Mouse (Mus musculus) CD4-positive helper T cell, adult 2 months (primary cell): ENCODE results near the gene Cyb561d1.
A peak's percentile ranks its signal among the peaks of the same experiment; 100 is the strongest.

Experiments used
- DNase-seq: peaks from one replicate; pipeline ENCODE4 v3.0.0-alpha.2; 2012; ENCODE audit warnings: low read depth, missing footprints, low spot score

The Cyb561d1 gene

DNA sequence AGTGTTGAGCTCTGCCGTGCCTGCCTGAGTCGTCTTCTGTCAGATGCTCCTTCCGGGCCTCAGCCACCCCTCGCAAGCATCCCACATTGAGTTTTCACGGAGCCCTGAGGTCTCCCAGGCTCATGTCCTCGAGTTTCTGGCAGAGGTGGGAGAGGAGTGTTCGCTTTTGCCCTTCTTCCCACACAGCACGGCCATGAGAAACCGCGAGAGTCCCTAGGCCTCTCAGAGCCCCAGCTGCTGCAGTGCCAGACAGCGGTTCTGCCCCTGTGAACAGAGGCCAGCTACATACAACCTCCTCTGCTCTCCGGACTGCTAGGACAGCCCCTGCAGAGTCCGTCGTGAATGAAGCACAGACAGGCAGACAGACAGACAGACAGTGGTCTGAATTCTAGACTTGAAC lies 33.5 kb downstream of the Cyb561d1 start:
- no peak for DNase-seq

DNA sequence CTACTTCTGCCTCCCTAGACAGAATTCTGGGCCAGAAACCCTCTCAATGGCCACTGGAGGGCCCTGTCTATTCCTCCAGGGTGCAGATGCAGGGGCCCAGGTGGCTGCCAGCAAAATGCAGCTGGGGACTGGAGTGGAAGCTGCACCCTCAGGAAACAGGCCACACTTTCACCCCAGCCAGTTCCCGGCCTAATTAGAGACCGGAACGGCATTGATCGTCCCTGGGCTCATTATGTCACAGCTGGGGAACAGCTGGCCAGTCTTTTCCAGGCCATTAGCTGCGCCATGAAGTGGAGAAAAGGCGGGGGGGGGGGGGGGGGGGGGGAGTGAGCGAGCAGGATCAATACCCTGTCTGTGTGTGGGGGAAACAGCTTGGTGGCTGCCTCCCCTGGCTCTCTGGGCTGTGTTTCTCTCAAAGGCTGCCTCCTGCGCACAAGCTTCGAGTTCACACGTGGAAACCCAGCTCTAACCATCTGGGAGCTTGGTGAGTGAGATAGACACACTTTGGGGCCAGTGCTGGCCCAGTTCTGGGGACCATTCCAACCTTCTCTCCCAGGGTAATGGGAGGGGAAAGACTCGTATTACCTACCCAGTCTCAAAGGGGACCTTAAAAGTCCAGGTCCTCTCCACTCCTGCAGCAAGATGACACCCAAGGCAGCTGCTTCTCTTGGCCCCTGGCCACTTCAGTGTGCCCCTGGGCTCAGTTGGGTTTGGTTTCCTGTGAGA lies 34.4 kb downstream of the Cyb561d1 start:
- no peak for DNase-seq

- DNase-seq: no peak
Measured at GRCm38 (mm10) chr3:108165532-108166315, 35.3 kb downstream of the Cyb561d1 start.

- DNase-seq: peak; percentile 73
Measured at GRCm38 (mm10) chr3:108164807-108165206, 36.2 kb downstream of the Cyb561d1 start.

GRCm38 (mm10) chr3:108164091-108164490 lies 36.9 kb downstream of the Cyb561d1 start:
- no peak for DNase-seq

DNA sequence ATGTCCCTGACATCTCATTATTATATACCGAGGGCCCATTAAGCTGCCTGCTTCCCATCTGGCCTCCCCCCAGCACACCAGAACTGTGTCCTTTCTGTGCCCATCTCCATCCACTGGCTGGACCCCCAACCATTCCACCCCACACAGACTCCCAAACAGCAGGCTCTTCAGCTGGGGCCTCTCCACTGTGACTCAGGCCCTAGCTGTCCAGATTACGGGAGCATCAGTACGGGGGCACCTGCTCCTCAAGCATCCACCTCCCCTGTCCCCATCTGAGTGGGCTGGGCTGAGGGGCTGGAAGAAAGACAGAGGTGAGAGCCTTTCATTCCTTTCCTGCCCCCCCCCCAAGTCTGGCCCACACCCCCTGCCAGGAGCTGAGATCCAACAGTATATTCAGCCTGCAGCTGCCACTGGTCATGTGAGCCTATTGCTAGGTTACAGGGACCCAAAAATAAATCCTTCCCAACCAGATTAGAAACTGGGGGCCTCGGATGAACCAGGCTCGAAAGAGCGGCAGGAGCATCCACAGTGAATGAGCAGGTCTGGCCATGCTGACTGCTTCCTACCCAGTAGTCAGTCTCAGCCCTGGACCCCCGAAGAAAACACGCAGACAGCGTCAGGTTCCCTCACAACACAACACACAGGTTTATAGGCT lies 42.5 kb downstream of the Cyb561d1 start:
- DNase-seq: no peak

DNA sequence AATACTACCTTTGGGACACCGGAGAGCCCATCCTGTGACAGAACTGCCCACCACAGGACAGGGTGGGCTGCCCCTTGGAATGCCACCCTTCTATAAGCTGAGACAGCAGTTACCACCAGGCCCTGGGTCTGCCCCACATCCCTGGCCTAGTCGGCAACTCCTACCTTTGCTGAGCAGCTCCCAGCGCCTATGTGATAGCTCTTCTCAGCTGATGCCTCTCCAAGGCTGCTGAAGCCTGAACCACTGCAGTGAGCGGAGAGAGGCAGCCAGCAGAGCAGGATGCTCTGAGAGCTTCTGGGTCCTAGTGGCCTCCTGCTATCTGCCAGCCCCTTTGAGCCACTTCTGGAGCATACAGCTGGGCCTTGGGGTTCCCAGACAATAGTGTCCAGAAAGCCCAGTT lies 46.4 kb downstream of the Cyb561d1 start, which contains the start of gene Gpr61:
TSS of gene Gpr61 (minus strand) at position 227 of the 400 bp plus-strand sequence.
- no peak for DNase-seq

DNA sequence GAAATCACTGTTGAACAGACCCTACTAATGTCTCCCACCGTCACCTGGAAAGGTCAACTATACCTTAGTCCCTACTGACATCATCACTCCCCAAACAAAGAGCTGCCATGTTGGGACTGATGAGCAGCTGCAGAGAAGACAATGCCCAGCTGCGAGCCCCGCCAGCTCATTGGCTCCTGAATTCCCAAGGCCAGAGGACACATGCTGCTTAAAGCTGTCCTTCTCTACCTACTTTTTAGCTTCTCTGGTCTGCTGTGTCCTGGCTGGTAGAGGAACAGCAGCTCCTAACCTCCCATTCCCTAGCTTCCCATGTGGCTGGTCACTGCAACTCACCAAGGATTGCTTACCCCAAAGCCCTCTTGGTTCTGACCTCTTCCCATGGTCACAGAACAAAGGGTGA lies 48.7 kb downstream of the Cyb561d1 start:
- no peak for DNase-seq

DNA sequence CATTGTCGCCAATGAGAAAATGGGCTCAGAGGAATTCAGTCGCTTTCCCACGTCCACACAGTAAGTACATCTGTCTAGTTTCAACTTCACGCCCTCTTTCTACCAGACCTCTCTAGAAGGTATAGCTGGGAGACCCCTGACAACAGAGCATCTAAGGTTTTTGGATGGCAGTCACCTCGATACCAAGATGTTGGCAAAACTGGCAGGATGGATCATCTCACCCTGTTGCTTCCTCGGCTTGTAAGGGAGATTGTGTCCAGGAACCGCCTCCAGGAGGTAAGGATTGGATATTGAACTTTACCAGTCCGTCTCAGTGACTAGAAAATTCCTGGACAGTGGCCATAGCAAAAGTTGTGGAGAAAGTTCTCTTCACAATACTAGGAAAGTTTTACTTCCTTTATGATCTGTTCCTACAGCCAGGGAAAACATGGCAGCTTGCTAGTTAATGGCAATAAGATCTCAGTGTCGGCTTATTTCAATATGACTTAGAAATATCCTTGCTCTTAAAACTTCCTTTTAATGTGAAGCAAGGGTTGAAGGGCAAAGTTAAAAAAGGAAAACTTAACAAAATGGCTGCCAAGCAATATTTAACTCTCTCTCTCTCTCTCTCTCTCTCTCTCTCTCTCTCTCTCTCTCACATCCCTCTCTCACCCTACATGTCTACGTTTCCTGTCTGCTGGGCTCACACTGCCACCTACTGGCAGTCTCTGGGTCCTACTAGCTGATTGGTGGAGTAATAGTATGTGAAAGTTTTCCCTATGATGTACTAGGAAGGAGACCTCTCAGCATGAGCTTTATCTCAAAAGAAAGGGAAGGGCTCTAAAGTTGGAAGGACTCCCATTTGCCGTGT lies 53.4 kb downstream of the Cyb561d1 start:
- DNase-seq: peak; percentile 92

- DNase-seq: no peak
Measured at GRCm38 (mm10) chr3:108146671-108147070, 54.3 kb downstream of the Cyb561d1 start.
